Mouse (Mus musculus) forebrain, embryonic 12.5 days (tissue): ENCODE data around the gene Duxbl1. TPM values are rescaled to one million over a fixed set of nuclear protein-coding genes. Genes with fewer than 3 reads are reported as not detected.
"Not testable (repeated sequence)": the region's sequence is repeated elsewhere in the genome, so short reads cannot be mapped to it uniquely, and the experiment has no call there.

ENCODE experiments used
- ATAC-seq: fragments of 200-750 bp; cut with Nextera tagmentation; 2 replicates; pipeline ENCODE4 v1.8.0; 2017; ENCODE audit warnings: moderate TSS enrichment; ENCODE audit not compliant: low FRiP score
- H3K27ac ChIP-seq: fragments of 300-500 bp; sonication (generic); 2 replicates; pipeline ENCODE4 v1.5.1; 2016; ENCODE audit warnings: mild to moderate bottlenecking
- H3K27me3 ChIP-seq: fragments of 300-500 bp; sonication (generic); 2 replicates; pipeline ENCODE4 v1.6.1; 2016; ENCODE audit warnings: mild to moderate bottlenecking
- H3K36me3 ChIP-seq: fragments of 300-500 bp; sonication (generic); replicated peaks from 2 replicates; pipeline ENCODE4 v1.6.1; 2016; ENCODE audit warnings: mild to moderate bottlenecking
- H3K4me1 ChIP-seq: fragments of 300-500 bp; sonication (generic); 2 replicates; pipeline ENCODE4 v1.6.1; 2016
- H3K4me2 ChIP-seq: fragments of 300-500 bp; sonication (generic); 2 replicates; pipeline ENCODE4 v1.6.1; 2016; ENCODE audit warnings: mild to moderate bottlenecking, moderate library complexity
- H3K4me3 ChIP-seq: fragments of 300-500 bp; sonication (generic); replicated peaks from 2 replicates; pipeline ENCODE4 v1.5.1; 2016; ENCODE audit warnings: mild to moderate bottlenecking
- H3K9ac ChIP-seq: fragments of 300-500 bp; sonication (generic); 2 replicates; pipeline ENCODE4 v1.6.1; 2016; ENCODE audit warnings: mild to moderate bottlenecking
- H3K9me3 ChIP-seq: fragments of 300-500 bp; sonication (generic); 2 replicates; pipeline ENCODE4 v1.6.1; 2016
- WGBS: fragments of 180-500 bp; shearing (Covaris S2); methylation state at CpG from one replicate; pipeline ENCODE4 v1.1.7; 2016; 5-methylcytosine and 5-hydroxymethylcytosine counted together
- polyA plus RNA-seq: library from polyadenylated mRNA; unstranded; fragments of >200 nt; fragmentation: Nextera tagmentation; extraction: Ambion mirVana; gene quantifications from 2 replicates; pipeline ENCODE4 v1.2.1, GENCODE M21; 2016

The Duxbl1 gene
- polyA plus RNA-seq, 1 experiment from 2014 or later = 3.6 TPM

GRCm38 (mm10) chr14:26035439-26035838 lies 57.1 kb downstream of the Duxbl1 start:
- H3K9ac ChIP-seq, H3K36me3 ChIP-seq, H3K4me1 ChIP-seq, ATAC-seq, H3K27me3 ChIP-seq, H3K4me2 ChIP-seq, H3K9me3 ChIP-seq, H3K27ac ChIP-seq, H3K4me3 ChIP-seq: not testable (repeated sequence)
- WGBS = no CpG with 5 or more reads among the region's 6 CpGs

Other genes with a start within 250 kb of the Duxbl1 start
- gene Zcchc24, start 209.5 kb upstream of the Duxbl1 start, polyA plus RNA-seq = 12.3 and 14.2 TPM in 2 replicates
- 3.2 and 4.6 TPM in 2 replicates for gene Anxa11, start 136.4 kb upstream of the Duxbl1 start, polyA plus RNA-seq
- gene Plac9a, start 75.5 kb upstream of the Duxbl1 start, polyA plus RNA-seq = not detected in 2 replicates
- 1.1 and 2.7 TPM in 2 replicates for gene Tmem254a, start 50.9 kb upstream of the Duxbl1 start, polyA plus RNA-seq
- gene Cphx1, start 40.3 kb upstream of the Duxbl1 start, polyA plus RNA-seq = not detected in 2 replicates
- gene Gm9780, start 64.1 kb downstream of the Duxbl1 start, polyA plus RNA-seq = 1.3 and 2.6 TPM in 2 replicates
- gene Tmem254c, start 88.8 kb downstream of the Duxbl1 start, polyA plus RNA-seq = 15.9 and 17.1 TPM in 2 replicates
- gene Cphx2, start 102.9 kb downstream of the Duxbl1 start, polyA plus RNA-seq = not detected in 2 replicates
- gene Cphx3, start 103.7 kb downstream of the Duxbl1 start, polyA plus RNA-seq = not detected in 2 replicates
- 1.6 and 4.6 TPM in 2 replicates for gene Duxbl2, start 139.8 kb downstream of the Duxbl1 start, polyA plus RNA-seq
- gene Plac9b, start 203.9 kb downstream of the Duxbl1 start, polyA plus RNA-seq = 1.1 and 1.9 TPM in 2 replicates
- 12.9 and 14.0 TPM in 2 replicates for gene Tmem254b, start 228.5 kb downstream of the Duxbl1 start, polyA plus RNA-seq